Mouse (Mus musculus) hindbrain, embryonic 13.5 days (tissue): ENCODE results near the gene Krtcap3. TPM values are rescaled to one million over a fixed set of nuclear protein-coding genes. Genes with fewer than 3 reads are reported as not detected.

Source experiments
- ATAC-seq: fragments of 200-750 bp; cut with Nextera tagmentation; 2 replicates; pipeline ENCODE4 v1.8.0; 2017; ENCODE audit warnings: moderate TSS enrichment; ENCODE audit not compliant: low FRiP score
- H3K27ac ChIP-seq: fragments of 300-500 bp; sonication (generic); 2 replicates; pipeline ENCODE4 v1.5.1; 2015; ENCODE audit warnings: inconsistent platforms, mild to moderate bottlenecking, moderate library complexity
- H3K27me3 ChIP-seq: fragments of 300-500 bp; sonication (generic); 2 replicates; pipeline ENCODE4 v1.6.1; 2015; ENCODE audit warnings: mild to moderate bottlenecking, inconsistent platforms
- H3K36me3 ChIP-seq: fragments of 300-500 bp; sonication (generic); 2 replicates; pipeline ENCODE4 v1.6.1; 2015; ENCODE audit warnings: mild to moderate bottlenecking, inconsistent platforms
- H3K4me1 ChIP-seq: fragments of 300-500 bp; sonication (generic); replicated peaks from 2 replicates; pipeline ENCODE4 v1.6.1; 2015; ENCODE audit warnings: inconsistent platforms
- H3K4me2 ChIP-seq: fragments of 300-500 bp; sonication (generic); 2 replicates; pipeline ENCODE4 v1.6.1; 2015; ENCODE audit warnings: inconsistent platforms, mild to moderate bottlenecking, moderate library complexity
- H3K4me3 ChIP-seq: fragments of 300-500 bp; sonication (generic); 2 replicates; pipeline ENCODE4 v1.5.1; 2015; ENCODE audit warnings: mild to moderate bottlenecking, inconsistent platforms
- H3K9ac ChIP-seq: fragments of 300-500 bp; sonication (generic); 2 replicates; pipeline ENCODE4 v1.6.1; 2015; ENCODE audit warnings: mild to moderate bottlenecking, inconsistent platforms
- H3K9me3 ChIP-seq: fragments of 300-500 bp; sonication (generic); 2 replicates; pipeline ENCODE4 v1.6.1; 2016; ENCODE audit warnings: inconsistent platforms
- WGBS: fragments of 180-500 bp; shearing (Covaris S2); methylation state at CpG from one replicate; pipeline ENCODE4 v1.1.7; 2015; 5-methylcytosine and 5-hydroxymethylcytosine counted together
- polyA plus RNA-seq: library from polyadenylated mRNA; unstranded; fragments of >200 nt; fragmentation: Nextera tagmentation; extraction: Ambion mirVana; gene quantifications from 2 replicates; pipeline ENCODE4 v1.2.1, GENCODE M21; 2015

Krtcap3 gene
- polyA plus RNA-seq, 1 experiment from 2014 or later, result 2.7 TPM

- 14% methylated on average over 11 of the region's 11 CpGs for WGBS
- peaks cover 26% of the 10 kb centered on the region for H3K4me1 ChIP-seq
- H3K4me3 ChIP-seq, result peak overlapping the region; percentile 88
- no peak for ATAC-seq
- H3K9ac ChIP-seq, result peak overlapping the region; percentile 96
- no peaks in the 10 kb centered on the region for H3K27me3 ChIP-seq
- H3K36me3 ChIP-seq, result no peaks in the 10 kb centered on the region
- H3K4me2 ChIP-seq, result peak overlapping the region; percentile 75
- no peaks in the 10 kb centered on the region for H3K9me3 ChIP-seq
- peak overlapping the region; percentile 96 for H3K27ac ChIP-seq
These were observed 30.1 kb upstream of the Krtcap3 start for GRCm38 (mm10) chr5:31221304-31221945.

- H3K27me3 ChIP-seq, result no peaks in the 10 kb centered on the region
- no peak overlapping the region for H3K9ac ChIP-seq
- peaks cover 23% of the 10 kb centered on the region for H3K4me1 ChIP-seq
- H3K9me3 ChIP-seq, result no peaks in the 10 kb centered on the region
- no peak overlapping the region for H3K4me3 ChIP-seq
- no peaks in the 10 kb centered on the region for H3K36me3 ChIP-seq
- no peak overlapping the region for H3K4me2 ChIP-seq
- no peak overlapping the region for H3K27ac ChIP-seq
- ATAC-seq, result no peak
- WGBS, result 97% methylated on average over 9 of the region's 9 CpGs
These were observed 28.8 kb upstream of the Krtcap3 start for GRCm38 (mm10) chr5:31222696-31223095.

- no peak for ATAC-seq
These were observed 24.9 kb upstream of the Krtcap3 start for GRCm38 (mm10) chr5:31226641-31227040.

GRCm38 (mm10) chr5:31240637-31241521 is 10.6 kb upstream of the Krtcap3 start, which contains the start of the genes Nrbp1 and Gm9970:
TSS of gene Nrbp1 (plus strand) at chr5:31240864.
TSS of gene Gm9970 (minus strand) at chr5:31241232.
- WGBS, result under 1% methylated on average over 89 of the region's 103 CpGs
- H3K36me3 ChIP-seq, result peaks cover 22% of the 10 kb centered on the region
- H3K27me3 ChIP-seq, result no peaks in the 10 kb centered on the region
- ATAC-seq, result peak; percentile 99
- peak within 1 kb of the TSS; percentile 76 for H3K4me3 ChIP-seq
- peaks cover 14% of the 10 kb centered on the region for H3K9me3 ChIP-seq
- H3K27ac ChIP-seq, result peak within 1 kb of the TSS; percentile 96
- H3K4me2 ChIP-seq, result peak within 1 kb of the TSS; percentile 89
- peaks cover 12% of the 10 kb centered on the region for H3K4me1 ChIP-seq
- H3K9ac ChIP-seq, result peak within 1 kb of the TSS; percentile 89

More at GRCm38 (mm10) chr5:31226641-31227040, 24.9 kb upstream of the Krtcap3 start:
- Histone ChIP-seq H3K9ac (no peak overlapping the region), H3K4me2 (no peak overlapping the region), H3K27me3 (no peaks in the 10 kb centered on the region), H3K4me1 (peaks cover 6% of the 10 kb centered on the region), H3K9me3 (no peaks in the 10 kb centered on the region), H3K36me3 (no peaks in the 10 kb centered on the region), H3K27ac (no peak overlapping the region), H3K4me3 (no peak overlapping the region)
- 92% methylated on average over 1 of the region's 1 CpGs for WGBS

GRCm38 (mm10) chr5:31241522-31242034 is 9.9 kb upstream of the Krtcap3 start:
- H3K4me1 ChIP-seq, result peaks cover 12% of the 10 kb centered on the region
- peak overlapping the region; percentile 89 for H3K4me2 ChIP-seq
- H3K27ac ChIP-seq, result peak overlapping the region; percentile 96
- peaks cover 29% of the 10 kb centered on the region for H3K36me3 ChIP-seq
- no peaks in the 10 kb centered on the region for H3K27me3 ChIP-seq
- ATAC-seq, result no peak; the same call in 1 of the 2 replicates
- under 1% methylated on average over 13 of the region's 13 CpGs for WGBS
- peaks cover 7% of the 10 kb centered on the region for H3K9me3 ChIP-seq
- peak overlapping the region; percentile 76 for H3K4me3 ChIP-seq
- H3K9ac ChIP-seq, result peak overlapping the region; percentile 89

- Histone ChIP-seq H3K27me3 (no peaks in the 10 kb centered on the region), H3K4me3 (peak overlapping the region; percentile 76), H3K4me2 (peak overlapping the region; percentile 89), H3K9ac (peak overlapping the region; percentile 89), H3K9me3 (peaks cover 2% of the 10 kb centered on the region; the same call in 1 of the 2 replicates), H3K4me1 (peaks cover 12% of the 10 kb centered on the region), H3K27ac (peak overlapping the region; percentile 96; the same call in 1 of the 2 replicates), H3K36me3 (peaks cover 35% of the 10 kb centered on the region)
- 25% methylated on average over 10 of the region's 10 CpGs for WGBS
- no peak for ATAC-seq
These were observed 9.3 kb upstream of the Krtcap3 start for GRCm38 (mm10) chr5:31242191-31242590.

- Histone ChIP-seq H3K9ac (0 out of 2 replicates have a peak overlapping the region, but pooled peaks have one; percentile 46), H3K4me3 (no peak overlapping the region), H3K9me3 (no peaks in the 10 kb centered on the region), H3K4me2 (no peak overlapping the region), H3K27ac (no peak overlapping the region), H3K36me3 (peaks cover 97% of the 10 kb centered on the region), H3K4me1 (peaks cover 8% of the 10 kb centered on the region), H3K27me3 (0 out of 2 replicates have a peak, but pooled peaks cover 9% of the 10 kb centered on the region)
- 77% methylated on average over 4 of the region's 4 CpGs for WGBS
- peak; percentile 41; the same call in 1 of the 2 replicates for ATAC-seq
These were observed 775 bp upstream of the Krtcap3 start for GRCm38 (mm10) chr5:31250716-31251115.

- WGBS, result 58% methylated on average over 10 of the region's 10 CpGs
- Histone ChIP-seq H3K4me1 (peaks cover 8% of the 10 kb centered on the region), H3K4me2 (peak overlapping the region; percentile 30; the same call in 1 of the 2 replicates), H3K36me3 (peaks cover 92% of the 10 kb centered on the region), H3K27ac (no peak overlapping the region), H3K27me3 (0 out of 2 replicates have a peak, but pooled peaks cover 9% of the 10 kb centered on the region), H3K9me3 (no peaks in the 10 kb centered on the region), H3K9ac (no peak overlapping the region), H3K4me3 (no peak overlapping the region)
- ATAC-seq, result no peak
These were observed 660 bp downstream of the Krtcap3 start for GRCm38 (mm10) chr5:31252151-31252550.

- H3K27me3 ChIP-seq, result 0 out of 2 replicates have a peak, but pooled peaks cover 9% of the 10 kb centered on the region
- H3K27ac ChIP-seq, result no peak overlapping the region
- peaks cover 8% of the 10 kb centered on the region for H3K4me1 ChIP-seq
- H3K9me3 ChIP-seq, result no peaks in the 10 kb centered on the region
- 83% methylated on average over 16 of the region's 16 CpGs for WGBS
- H3K36me3 ChIP-seq, result peaks cover 92% of the 10 kb centered on the region
- H3K9ac ChIP-seq, result no peak overlapping the region
- no peak for ATAC-seq
- H3K4me3 ChIP-seq, result no peak overlapping the region
- H3K4me2 ChIP-seq, result no peak overlapping the region
These were observed 1.5 kb downstream of the Krtcap3 start for GRCm38 (mm10) chr5:31252795-31253545.

GRCm38 (mm10) chr5:31253806-31254205 is 2.3 kb downstream of the Krtcap3 start:
- no peak for ATAC-seq
- H3K4me3 ChIP-seq, result no peak overlapping the region
- no peak overlapping the region for H3K9ac ChIP-seq
- 94% methylated on average over 8 of the region's 8 CpGs for WGBS
- 0 out of 2 replicates have a peak, but pooled peaks cover 9% of the 10 kb centered on the region for H3K27me3 ChIP-seq
- peaks cover 8% of the 10 kb centered on the region for H3K4me1 ChIP-seq
- H3K4me2 ChIP-seq, result no peak overlapping the region
- H3K9me3 ChIP-seq, result no peaks in the 10 kb centered on the region
- H3K36me3 ChIP-seq, result peaks cover 92% of the 10 kb centered on the region
- no peak overlapping the region for H3K27ac ChIP-seq

- H3K9me3 ChIP-seq, result no peaks in the 10 kb centered on the region
- WGBS, result 83% methylated on average over 7 of the region's 7 CpGs
- H3K4me3 ChIP-seq, result no peak overlapping the region
- H3K27me3 ChIP-seq, result 0 out of 2 replicates have a peak, but pooled peaks cover 9% of the 10 kb centered on the region
- H3K4me2 ChIP-seq, result no peak overlapping the region
- peaks cover 8% of the 10 kb centered on the region for H3K4me1 ChIP-seq
- H3K27ac ChIP-seq, result no peak overlapping the region
- no peak for ATAC-seq
- H3K9ac ChIP-seq, result no peak overlapping the region
- H3K36me3 ChIP-seq, result peaks cover 92% of the 10 kb centered on the region
These were observed 3.0 kb downstream of the Krtcap3 start for GRCm38 (mm10) chr5:31254452-31254851.
